Mouse (Mus musculus): ENCODE data around the gene Spc24.
"Not testable (repeated sequence)": the region's sequence is repeated elsewhere in the genome, so short reads cannot be mapped to it uniquely, and the experiment has no call there.

Spc24 gene

GRCm38 (mm10) chr9:21781657-21782468 is 21.8 kb upstream of the Spc24 start:
- peak in 1 of 2 experiments; percentile 51 for DNase-seq

DNA sequence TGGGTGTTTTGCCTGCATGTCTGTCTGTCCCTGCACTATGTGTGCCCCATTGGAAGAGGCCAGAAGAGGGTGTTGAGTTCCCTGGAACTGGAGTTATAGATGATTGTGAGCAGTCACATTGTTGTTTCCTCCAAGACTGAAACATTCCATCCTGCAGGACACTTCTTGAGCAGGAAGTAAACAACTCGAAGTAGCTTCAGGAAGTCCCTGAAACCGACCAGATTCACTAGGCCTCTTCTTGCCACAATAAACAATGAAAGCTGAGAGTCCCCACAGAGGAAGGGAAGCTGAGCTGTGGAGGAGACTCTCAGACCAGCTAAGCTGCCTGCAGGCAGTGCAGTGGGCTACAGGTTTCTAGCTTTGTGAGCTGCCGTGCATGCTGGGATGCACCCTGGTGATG is 17.6 kb upstream of the Spc24 start:
- DNase-seq, result no peak

DNA sequence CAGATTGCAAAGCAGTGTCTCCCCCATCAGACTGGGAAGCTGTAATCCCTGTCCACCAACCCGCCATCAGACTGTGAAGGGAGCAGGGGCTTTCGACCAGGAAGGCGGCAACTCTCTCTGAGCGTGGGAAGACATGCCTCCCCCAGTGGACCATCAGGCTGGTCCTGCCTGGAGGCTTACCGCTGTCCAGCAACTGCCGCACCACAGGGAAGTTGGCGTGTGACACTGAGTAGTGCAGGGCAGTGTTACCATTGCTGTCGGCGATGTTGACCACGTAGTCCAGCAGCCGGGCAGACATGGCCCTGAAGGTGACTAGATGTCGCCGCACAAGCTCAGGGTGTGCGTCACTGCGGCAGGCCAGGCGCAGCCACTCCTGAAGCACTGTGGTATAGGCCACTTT is 14.2 kb upstream of the Spc24 start:
- DNase-seq, result peak in 1 of 2 experiments; percentile 19

- DNase-seq, result not testable (repeated sequence)
Observed at GRCm38 (mm10) chr9:21773396-21773795, 13.3 kb upstream of the Spc24 start.

- DNase-seq, result peak in 1 of 2 experiments; percentile 76
Observed at GRCm38 (mm10) chr9:21769558-21770183, 9.6 kb upstream of the Spc24 start.

DNA sequence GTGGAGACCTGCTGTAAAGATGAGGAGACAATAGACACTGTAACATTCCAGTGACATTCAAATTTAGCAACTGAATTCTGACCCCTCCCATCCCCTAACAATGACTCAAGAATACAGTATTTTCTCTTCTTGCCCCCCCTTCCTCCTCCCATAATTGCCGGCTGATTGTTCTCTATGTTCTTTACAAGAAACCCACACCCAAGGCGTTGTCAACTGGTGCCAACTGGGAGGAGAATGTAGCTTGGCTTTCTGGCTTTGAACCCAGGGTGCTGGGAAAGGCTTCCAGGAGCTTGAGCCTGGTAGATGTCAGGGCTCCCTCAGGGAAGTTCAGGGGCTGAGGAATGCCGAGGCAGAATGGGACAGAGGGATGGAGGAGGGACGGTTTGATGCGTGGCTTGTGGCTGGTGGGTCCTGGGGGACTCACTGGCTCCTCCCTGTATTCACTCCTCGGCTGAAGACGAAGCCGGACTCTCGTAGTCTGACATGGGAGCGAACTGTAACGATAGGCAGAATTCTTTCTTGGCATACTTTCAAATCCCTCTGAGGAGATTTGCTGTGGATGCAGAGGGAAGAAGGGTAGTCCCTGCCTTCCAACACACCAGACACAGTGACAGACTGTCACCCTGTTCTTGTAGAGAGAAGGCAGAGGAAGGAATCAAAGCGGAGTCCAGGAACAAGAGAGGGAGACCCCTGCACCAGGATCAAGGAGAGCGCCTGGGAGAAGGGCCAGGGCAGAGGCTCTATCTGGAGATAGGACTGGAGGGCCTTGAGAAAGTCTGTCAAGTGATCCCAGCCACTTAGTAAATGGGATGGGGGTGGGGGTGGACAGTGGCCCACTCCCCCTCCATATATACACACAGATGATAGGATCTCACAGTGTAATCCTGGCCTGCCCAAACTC is 8.7 kb upstream of the Spc24 start:
- peak; percentile 46 to 68 for DNase-seq

DNA sequence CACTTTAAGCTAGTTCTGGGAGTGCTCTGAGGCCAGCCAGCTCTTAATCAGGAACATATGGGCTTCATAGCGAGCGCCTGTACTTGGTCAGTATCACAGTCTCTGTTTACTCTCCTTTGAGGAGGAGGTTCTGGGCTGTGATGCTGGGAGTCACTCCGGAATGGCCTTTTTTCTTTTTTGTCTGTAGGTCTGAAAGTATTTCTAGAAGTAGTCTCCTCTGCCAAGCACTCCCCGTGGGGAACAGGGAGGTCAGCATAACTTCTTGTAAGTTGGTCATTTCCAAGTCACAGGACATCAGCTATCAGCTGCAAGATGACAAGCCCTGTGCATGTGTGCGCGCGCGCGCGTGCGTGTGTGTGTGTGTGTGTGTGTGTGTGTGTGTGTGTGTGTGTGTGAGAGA is 7.8 kb upstream of the Spc24 start:
- DNase-seq, result peak; percentile 50 to 80

DNA sequence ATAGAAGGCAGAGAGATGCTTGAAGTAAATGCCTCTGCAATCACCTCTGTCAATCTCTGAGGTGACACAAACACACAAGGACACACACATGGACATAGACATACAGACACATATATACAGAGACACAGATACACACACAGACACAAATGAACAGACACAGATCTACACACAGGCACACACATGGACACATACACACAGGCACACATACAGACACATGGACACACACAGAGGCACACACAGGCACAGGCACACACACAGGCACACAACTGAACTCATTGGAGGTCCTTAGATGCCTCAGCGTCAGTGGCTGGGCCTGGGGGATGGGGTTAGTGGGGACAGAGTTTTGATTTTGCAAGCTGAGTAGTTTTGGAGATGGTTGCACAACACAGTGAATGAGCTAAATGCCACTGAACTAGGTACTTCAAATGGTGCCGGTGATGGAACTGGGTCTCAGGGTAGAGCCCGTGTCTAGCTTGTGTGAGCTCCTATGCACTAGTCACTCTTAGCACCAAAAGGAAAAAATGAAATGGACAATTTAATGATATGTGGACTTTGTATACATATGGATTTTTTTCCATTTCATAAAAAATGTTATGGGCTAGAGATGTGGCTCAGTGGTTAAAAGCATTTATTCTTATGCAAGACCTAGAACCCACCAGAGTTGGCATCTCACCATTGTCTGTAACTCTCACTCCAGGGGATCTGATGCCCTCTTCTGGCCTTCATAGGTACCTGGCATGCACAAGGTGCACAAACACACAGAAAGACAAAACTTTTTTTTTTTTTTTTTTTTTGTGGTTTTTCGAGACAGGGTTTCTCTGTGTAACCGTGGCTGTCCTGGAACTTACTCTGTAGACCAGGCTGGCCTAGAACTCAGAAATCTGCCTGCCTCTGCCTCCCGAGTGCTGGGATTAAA is 4.2 kb upstream of the Spc24 start:
- DNase-seq, result peak in 1 of 2 experiments; percentile 43

- peak in 1 of 2 experiments; percentile 77 for DNase-seq
Observed at GRCm38 (mm10) chr9:21762135-21762534, 2.0 kb upstream of the Spc24 start.

DNA sequence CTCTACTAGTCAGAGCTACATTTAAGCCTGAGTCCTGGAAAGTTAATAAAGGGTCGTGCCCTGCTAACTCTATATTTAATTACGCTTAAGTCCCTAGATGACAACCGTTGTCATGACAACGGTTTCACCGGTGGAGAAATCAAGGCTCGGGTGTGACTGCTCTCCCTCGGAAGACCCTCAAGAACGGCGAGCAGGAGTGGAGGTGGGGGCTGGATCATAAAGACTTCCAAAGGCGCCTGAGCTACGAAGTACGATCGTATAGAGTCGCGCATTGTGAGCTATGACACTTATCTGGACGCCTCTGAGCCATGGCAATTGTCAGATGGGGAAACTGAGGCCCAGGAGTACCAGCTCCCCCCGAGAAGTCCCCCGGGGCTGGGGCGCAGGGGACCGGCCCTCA is 385 bp downstream of the Spc24 start:
- DNase-seq, result no peak

GRCm38 (mm10) chr9:21758576-21759529 is 1.2 kb downstream of the Spc24 start:
- DNase-seq, result no peak

DNA sequence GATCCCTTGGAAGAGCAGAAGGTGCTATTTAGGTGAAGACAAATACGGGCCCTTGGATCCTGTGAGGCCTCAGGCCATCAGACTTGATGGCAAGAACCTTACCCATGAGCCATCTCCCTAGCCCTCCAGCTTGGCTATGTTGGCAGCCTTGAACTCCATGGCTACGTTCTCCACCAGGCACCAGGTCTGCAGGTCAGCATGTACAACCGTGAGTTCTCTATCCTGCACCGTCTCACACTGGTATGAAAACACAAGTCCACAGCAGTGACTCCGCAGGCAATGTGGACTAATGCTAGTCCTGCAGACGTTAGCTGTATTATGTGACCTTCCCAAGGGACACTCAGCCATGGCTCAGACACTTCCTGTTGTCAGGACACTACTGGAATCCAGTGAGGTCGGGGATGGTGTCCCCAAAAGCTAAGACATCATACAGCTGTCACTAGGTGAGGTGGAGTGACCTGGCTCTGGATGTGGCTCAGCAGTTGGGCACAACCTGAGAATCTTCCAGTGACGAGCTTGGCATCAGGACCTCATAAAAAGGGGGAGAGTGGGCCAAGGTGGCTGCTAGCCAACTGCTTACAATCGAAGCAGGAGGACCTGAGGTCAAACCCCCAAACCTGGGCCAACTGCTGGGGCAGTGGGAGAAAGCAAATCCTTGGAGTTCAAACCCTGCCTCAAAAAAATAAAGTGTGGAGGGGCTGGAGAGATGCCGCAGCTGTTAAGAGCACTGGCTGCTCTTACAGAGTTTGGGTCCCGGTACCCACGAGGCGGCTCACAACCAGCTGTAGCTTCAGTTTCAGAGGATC is 5.4 kb downstream of the Spc24 start:
- DNase-seq, result no peak

DNA sequence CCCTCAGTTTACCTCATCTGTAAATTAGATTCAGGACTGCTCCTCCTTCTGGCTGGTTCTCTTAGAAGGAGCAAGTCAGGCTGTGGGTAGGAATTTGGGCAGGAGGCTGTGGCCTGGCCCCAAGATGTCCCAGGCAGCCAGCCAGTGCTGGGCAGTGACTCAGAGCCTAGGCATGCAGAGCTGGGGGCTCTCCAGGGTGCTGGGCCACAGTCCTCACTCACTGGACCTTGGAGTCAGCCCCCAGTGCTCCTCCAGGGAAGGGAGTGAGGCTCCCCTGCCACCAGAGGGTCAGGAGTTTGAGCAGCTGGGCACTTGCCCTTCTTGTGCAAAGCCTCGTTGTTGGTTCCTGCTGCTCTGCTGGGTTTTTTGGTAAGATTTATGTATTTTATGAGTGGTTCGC is 6.1 kb downstream of the Spc24 start:
- DNase-seq, result peak; percentile 85 to 92

GRCm38 (mm10) chr9:21752252-21752792 is 7.8 kb downstream of the Spc24 start:
- peak; percentile 55 to 65 for DNase-seq

DNA sequence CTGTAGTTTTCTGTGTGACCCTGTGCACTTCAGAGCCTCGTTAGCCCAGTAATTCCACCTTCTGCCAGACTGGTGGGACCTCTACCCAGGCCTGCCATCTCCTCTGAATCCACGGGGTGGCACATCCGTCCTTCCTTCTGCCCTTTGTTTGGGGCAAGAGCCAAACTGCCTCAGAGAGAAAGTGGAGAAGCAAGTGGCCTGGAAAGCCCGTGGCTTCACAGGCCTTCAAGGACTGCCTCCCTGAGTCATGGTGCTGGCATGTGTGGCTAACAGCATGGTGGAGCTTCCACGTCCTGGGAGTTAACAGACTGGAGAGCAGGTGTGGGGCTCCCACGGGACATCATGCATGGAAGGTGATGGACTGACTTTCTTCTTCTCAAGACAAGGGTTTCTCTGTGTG is 8.8 kb downstream of the Spc24 start:
- peak; percentile 70 to 78 for DNase-seq

DNA sequence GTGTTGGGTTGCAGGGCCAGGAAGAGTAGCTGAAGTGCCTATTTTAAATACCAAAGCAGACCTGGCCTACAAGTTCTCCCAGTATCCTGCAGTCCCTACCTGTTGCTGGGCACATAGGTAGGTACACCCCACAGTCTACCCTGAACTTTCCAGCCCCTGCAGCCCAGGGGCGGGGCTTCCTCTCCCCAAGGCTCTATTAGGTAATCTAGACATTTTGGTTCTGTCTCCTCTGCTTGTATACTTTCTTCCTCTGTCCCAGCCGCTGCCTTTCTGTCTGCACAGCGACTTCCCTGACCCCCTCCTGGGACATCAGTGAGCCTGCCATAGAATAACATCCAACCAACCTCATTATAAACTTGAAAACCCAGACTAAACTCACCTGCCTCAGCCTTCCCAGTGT is 9.7 kb downstream of the Spc24 start:
- no peak for DNase-seq

DNA sequence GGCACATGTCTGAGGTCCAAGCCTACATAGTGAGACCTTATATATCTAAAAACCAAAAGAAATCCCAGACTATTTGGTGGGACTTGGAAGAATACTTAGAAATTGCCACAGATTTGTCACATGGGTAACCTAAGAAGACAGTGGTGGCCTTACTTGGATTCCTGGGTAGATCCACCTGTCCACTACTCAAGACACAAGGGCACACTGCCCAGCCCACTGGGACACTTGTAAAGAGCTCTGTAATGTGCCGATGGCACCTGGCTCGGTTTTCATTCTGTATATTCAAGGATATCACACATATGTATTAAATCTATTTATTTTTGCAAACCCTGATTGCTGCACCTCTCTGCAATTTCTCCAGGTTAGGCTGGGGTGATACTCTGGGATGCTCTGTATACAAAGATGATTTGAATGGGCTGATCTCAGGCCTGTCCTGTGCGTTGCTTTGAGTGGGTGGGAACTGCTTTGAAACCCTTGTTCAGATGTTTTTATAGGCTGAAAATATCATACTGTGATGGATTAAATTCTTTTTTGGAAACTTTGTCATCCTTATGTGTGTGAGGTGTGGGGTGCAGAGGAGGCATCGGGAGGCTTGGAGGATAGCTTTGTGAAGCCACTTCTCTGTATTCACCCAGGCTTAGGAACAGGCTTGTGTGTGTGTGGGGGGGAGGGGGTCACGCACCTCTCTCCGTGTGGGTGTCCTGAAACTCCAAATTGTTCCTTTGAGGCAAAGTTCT is 10.6 kb downstream of the Spc24 start:
- no peak for DNase-seq

- DNase-seq, result no peak
Observed at GRCm38 (mm10) chr9:21748491-21748890, 11.6 kb downstream of the Spc24 start.

- peak; percentile 73 to 89 for DNase-seq
Observed at GRCm38 (mm10) chr9:21748033-21748432, 12.1 kb downstream of the Spc24 start.

Measured in lung, postnatal 4 days (tissue).